Mouse (Mus musculus) embryonic facial prominence, embryonic 14.5 days (tissue): ENCODE measurements around the gene Pak6. TPM values are rescaled to one million over a fixed set of nuclear protein-coding genes. Genes with fewer than 3 reads are reported as not detected.

ENCODE experiments used
- ATAC-seq: fragments of 200-750 bp; cut with Nextera tagmentation; 2 replicates; pipeline ENCODE4 v1.8.0; 2017; ENCODE audit warnings: low read depth, moderate number of reproducible peaks, moderate TSS enrichment
- DNase-seq: peaks from one replicate; pipeline ENCODE4 v3.0.0-alpha.2; 2015; ENCODE audit warnings: low spot score
- H3K27ac ChIP-seq: fragments of 300-500 bp; sonication (generic); replicated peaks from 2 replicates; pipeline ENCODE4 v1.5.1; 2014; ENCODE audit warnings: low read depth, mild to moderate bottlenecking, low read length, moderate library complexity
- H3K27me3 ChIP-seq: fragments of 300-500 bp; sonication (generic); replicated peaks from 2 replicates; pipeline ENCODE4 v1.6.1; 2014; ENCODE audit warnings: low read length; ENCODE audit not compliant: control insufficient read depth, insufficient read depth
- H3K36me3 ChIP-seq: fragments of 300-500 bp; sonication (generic); 2 replicates; pipeline ENCODE4 v1.6.1; 2014; ENCODE audit warnings: low read length, mixed read lengths; ENCODE audit not compliant: control insufficient read depth, insufficient read depth
- H3K4me1 ChIP-seq: fragments of 300-500 bp; sonication (generic); 2 replicates; pipeline ENCODE4 v1.6.1; 2014; ENCODE audit warnings: antibody characterized with exemption, low read length; ENCODE audit not compliant: control insufficient read depth, insufficient read depth
- H3K4me2 ChIP-seq: fragments of 300-500 bp; sonication (generic); 2 replicates; pipeline ENCODE4 v1.6.1; 2014; ENCODE audit warnings: low read depth, mild to moderate bottlenecking, low read length, moderate library complexity, mixed read lengths
- H3K4me3 ChIP-seq: fragments of 300-500 bp; sonication (generic); 2 replicates; pipeline ENCODE4 v1.5.1; 2014; ENCODE audit warnings: low read depth, mild to moderate bottlenecking, low read length
- H3K9ac ChIP-seq: fragments of 300-500 bp; sonication (generic); 2 replicates; pipeline ENCODE4 v1.6.1; 2014; ENCODE audit warnings: low read depth, mild to moderate bottlenecking, low read length, moderate library complexity, mixed read lengths
- H3K9me3 ChIP-seq: fragments of 300-500 bp; sonication (generic); 2 replicates; pipeline ENCODE4 v1.6.1; 2016; ENCODE audit warnings: low read length; ENCODE audit not compliant: control insufficient read depth
- WGBS: fragments of 180-500 bp; shearing (Covaris S2); extraction: QIAGEN DNeasy Blood & Tissue Kit; methylation state at CpG from one replicate; pipeline ENCODE4 v1.1.7; 2014; 5-methylcytosine and 5-hydroxymethylcytosine counted together
- polyA plus RNA-seq: library from polyadenylated mRNA; unstranded; fragments of >200 nt; fragmentation: Nextera tagmentation; extraction: Ambion mirVana; gene quantifications from 2 replicates; pipeline ENCODE4 v1.2.1, GENCODE M21; 2014

Gene Pak6
- polyA plus RNA-seq, 1 experiment from 2014 or later, result 2.0 TPM

DNA sequence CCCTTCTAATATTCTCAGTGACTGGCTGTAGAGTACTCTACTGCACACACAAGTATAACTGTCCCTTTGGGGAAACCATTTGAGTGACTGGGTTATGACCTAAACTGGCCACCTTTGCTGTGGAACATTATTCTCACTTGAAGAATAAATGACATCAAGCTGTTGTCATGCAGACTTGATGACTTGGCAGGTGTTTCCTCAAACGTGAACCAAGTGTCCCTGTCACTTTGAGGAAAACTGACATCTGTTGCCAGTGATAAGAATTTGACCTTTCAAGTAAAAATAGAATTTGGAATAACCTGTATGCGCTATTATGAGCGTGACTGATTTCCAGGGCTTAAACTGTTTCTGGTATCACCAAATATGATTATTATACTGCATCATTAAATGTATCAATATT is 77.2 kb downstream of the Pak6 start:
- no peaks in the 10 kb centered on the region for H3K9me3 ChIP-seq
- H3K4me1 ChIP-seq, result 0 out of 2 replicates have a peak, but pooled peaks cover 6% of the 10 kb centered on the region
- ATAC-seq (no peak), DNase-seq (no peak)
- H3K27me3 ChIP-seq, result peaks cover 14% of the 10 kb centered on the region
- no peak overlapping the region for H3K4me2 ChIP-seq
- H3K9ac ChIP-seq, result no peak overlapping the region
- no peaks in the 10 kb centered on the region for H3K36me3 ChIP-seq
- 56% methylated on average over 3 of the region's 3 CpGs for WGBS
- H3K4me3 ChIP-seq, result no peak overlapping the region
- no peak overlapping the region for H3K27ac ChIP-seq

DNA sequence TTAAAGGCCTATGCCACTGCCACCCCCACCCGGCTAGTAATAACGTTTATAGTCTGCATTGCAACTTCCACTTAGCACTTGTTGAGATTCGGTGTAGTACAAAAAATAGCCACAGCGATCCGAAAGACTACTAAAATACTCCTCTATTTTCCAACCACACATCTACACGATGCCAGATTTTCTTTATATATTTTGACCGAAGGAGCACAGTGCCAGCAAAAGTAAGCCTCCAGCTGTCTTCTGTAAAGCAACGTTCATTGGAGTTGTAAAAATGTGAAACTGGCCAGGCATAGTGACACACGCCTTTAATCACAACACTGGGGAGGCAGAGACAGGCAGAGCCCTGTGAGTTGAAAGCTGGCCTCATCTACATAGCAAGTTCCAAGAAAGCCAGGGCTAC is 78.1 kb downstream of the Pak6 start:
- ATAC-seq, result no peak
- Histone ChIP-seq H3K27me3 (peaks cover 14% of the 10 kb centered on the region), H3K4me2 (no peak overlapping the region), H3K4me1 (0 out of 2 replicates have a peak, but pooled peaks cover 6% of the 10 kb centered on the region), H3K27ac (no peak overlapping the region), H3K4me3 (no peak overlapping the region), H3K36me3 (no peaks in the 10 kb centered on the region), H3K9ac (no peak overlapping the region), H3K9me3 (no peaks in the 10 kb centered on the region)
- 64% methylated on average over 9 of the region's 9 CpGs for WGBS
- no peak for DNase-seq

DNA sequence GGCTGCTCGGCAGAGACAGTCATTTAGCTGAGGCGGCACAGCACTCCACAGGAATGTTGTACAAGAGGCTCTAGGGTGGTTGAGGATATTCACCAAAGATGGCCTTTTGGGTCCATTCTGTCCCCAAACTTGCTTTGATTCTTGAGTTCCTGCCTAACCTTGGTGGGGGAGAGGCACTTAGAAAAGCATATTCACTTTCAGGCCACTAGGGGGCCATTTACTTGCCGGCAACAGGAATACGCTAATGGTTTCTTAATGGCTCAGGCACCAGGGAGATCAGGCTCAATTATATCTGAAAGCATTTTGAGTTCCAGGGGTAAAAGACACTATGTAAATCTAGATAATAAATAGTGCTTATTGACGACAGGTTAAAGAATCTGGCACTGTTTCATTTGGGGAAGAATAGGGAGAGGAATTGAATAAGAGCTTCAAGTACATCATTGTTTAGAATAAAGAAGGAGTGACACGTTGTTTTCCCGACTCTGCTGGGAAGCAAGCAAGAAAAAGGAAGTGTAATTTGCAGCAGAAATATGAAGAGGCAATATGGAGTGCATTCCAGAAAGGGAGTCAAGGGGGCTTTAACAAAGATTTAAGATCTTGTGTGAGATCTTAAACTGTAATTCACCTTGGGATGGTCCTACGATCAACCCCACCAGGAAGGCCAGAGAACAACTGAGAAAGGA is 80.3 kb downstream of the Pak6 start:
- H3K9me3 ChIP-seq, result no peaks in the 10 kb centered on the region
- no peaks in the 10 kb centered on the region for H3K36me3 ChIP-seq
- H3K9ac ChIP-seq, result no peak overlapping the region
- WGBS, result 27% methylated on average over 8 of the region's 8 CpGs
- ATAC-seq (no peak), DNase-seq (peak; percentile 74)
- peaks cover 14% of the 10 kb centered on the region for H3K27me3 ChIP-seq
- H3K4me1 ChIP-seq, result peaks cover 18% of the 10 kb centered on the region
- no peak overlapping the region for H3K4me2 ChIP-seq
- no peak overlapping the region for H3K27ac ChIP-seq
- H3K4me3 ChIP-seq, result no peak overlapping the region

DNA sequence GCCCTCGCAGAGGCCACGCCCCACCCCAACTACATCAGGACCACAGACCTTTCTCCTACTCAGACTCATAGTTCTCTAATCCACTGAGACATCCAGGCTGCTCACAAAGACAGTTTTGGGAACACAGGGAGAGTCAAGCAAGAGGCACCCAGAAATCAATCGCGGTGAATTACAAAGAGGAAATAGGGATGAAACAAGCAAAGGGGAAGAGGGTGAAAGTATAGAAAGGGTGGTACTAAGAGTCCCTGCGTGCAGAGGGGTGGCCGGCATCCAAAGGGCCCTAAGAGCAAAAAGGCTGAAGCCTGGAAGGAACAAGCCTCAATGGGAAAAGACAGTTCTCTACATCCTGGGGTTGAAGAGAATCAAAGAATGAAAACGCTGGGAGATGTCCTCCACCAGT is 81.5 kb downstream of the Pak6 start:
- Histone ChIP-seq H3K9me3 (no peaks in the 10 kb centered on the region), H3K9ac (peak overlapping the region; percentile 83; the same call in 1 of the 2 replicates), H3K27me3 (peaks cover 14% of the 10 kb centered on the region), H3K36me3 (peaks cover 5% of the 10 kb centered on the region; the same call in 1 of the 2 replicates), H3K27ac (no peak overlapping the region), H3K4me1 (peaks cover 25% of the 10 kb centered on the region), H3K4me3 (peak overlapping the region; percentile 81; the same call in 1 of the 2 replicates), H3K4me2 (peak overlapping the region; percentile 99)
- ATAC-seq (no peak), DNase-seq (no peak)
- WGBS, result 10% methylated on average over 7 of the region's 7 CpGs

DNA sequence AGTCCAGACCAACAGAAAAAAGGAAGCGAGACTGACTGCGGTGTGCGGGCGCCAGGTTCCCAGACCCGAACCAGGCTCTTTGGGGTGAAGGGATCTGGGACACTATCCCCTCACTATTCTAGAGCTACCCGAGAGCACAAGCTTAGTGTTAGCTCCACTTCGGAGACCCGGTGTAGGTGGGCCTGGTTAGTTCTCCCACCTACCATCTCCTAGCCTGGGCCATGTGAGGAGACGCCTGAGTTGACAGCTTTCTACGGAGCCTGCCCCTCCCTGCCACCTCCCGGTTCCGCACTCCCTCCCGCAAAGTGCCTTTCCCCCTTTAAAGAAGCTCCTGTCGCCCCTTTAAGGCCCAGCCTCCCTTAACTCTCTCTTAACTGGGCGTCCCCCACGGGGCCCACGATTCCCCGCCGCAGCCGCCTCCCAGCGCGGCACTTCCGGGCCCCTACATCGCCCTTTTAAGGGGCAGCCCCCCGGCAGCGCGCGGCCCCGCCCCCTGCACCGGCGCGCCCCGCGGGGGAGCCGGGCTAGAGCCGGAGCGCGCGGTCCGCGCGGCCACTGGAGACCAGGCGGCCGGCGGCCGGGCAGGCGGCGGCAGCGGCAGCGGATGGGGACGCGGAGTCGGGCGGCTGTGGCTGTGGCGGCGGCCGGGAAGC is 82.3 kb downstream of the Pak6 start, which contains the start of gene Inafm2:
Gene Inafm2, plus strand, starts transcription at position 527 of the 653 bp plus-strand sequence.
- WGBS, result 2% methylated on average over 43 of the region's 57 CpGs
- H3K27ac ChIP-seq, result no peak within 1 kb of the TSS
- peaks cover 5% of the 10 kb centered on the region; the same call in 1 of the 2 replicates for H3K36me3 ChIP-seq
- peaks cover 29% of the 10 kb centered on the region for H3K4me1 ChIP-seq
- H3K4me3 ChIP-seq, result peak within 1 kb of the TSS; percentile 81
- no peaks in the 10 kb centered on the region for H3K9me3 ChIP-seq
- H3K4me2 ChIP-seq, result peak within 1 kb of the TSS; percentile 99
- H3K27me3 ChIP-seq, result peaks cover 12% of the 10 kb centered on the region
- ATAC-seq (peak; percentile 94), DNase-seq (peak; percentile 97)
- H3K9ac ChIP-seq, result peak within 1 kb of the TSS; percentile 83

DNA sequence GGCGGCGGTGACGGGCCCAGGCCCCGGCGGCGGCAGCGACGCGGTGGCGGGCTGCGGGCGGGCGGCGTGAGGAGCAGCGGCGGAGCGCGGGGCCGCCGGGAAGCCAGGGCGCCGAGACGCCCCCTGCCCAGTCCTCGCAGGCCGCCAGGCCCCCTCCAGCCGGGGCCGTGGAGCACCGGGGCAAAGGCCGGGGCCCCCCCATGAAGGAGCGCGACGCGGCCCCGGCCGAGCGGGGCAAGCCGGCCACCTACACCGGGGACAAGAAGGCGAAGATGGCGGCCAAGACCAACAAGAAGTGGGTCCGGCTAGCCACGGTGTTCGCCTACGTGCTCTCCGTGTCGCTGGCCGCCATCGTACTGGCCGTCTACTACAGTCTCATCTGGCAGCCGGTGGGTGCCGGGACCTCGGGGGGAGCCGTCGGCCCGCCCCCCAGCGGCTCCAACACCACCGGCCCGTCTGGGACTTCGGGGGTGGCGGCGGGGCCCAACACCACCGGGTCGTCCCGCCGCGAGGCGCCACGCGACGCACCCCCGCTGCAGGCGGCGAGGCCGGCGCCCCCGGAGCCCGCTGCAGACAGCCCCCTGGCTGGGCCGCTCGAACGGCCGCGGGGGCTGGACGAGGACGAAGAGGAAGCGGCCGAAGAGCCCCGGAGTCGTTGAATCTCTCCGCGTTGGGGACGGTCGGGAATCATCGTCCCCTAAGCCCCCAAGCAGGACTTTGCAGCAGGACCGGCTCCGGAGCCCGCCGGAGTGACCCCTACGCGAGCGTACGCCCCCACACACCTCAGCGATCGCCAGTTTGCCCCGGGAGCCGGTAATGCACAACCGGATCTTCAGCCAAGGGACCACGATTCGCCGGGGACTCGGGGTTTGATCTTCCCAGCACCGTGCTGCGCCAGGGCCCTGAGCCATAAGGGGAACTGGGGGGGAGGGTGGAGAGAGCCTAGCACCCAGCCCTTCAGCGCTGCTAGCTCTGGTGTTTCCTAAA is 83.1 kb downstream of the Pak6 start:
- Histone ChIP-seq H3K27me3 (peaks cover 11% of the 10 kb centered on the region), H3K27ac (no peak overlapping the region), H3K9ac (peak overlapping the region; percentile 83), H3K4me3 (peak overlapping the region; percentile 81), H3K9me3 (no peaks in the 10 kb centered on the region), H3K36me3 (peaks cover 5% of the 10 kb centered on the region; the same call in 1 of the 2 replicates), H3K4me1 (peaks cover 31% of the 10 kb centered on the region), H3K4me2 (peak overlapping the region; percentile 99)
- ATAC-seq (peak; percentile 32), DNase-seq (no peak)
- 0% methylated on average over 41 of the region's 113 CpGs for WGBS

DNA sequence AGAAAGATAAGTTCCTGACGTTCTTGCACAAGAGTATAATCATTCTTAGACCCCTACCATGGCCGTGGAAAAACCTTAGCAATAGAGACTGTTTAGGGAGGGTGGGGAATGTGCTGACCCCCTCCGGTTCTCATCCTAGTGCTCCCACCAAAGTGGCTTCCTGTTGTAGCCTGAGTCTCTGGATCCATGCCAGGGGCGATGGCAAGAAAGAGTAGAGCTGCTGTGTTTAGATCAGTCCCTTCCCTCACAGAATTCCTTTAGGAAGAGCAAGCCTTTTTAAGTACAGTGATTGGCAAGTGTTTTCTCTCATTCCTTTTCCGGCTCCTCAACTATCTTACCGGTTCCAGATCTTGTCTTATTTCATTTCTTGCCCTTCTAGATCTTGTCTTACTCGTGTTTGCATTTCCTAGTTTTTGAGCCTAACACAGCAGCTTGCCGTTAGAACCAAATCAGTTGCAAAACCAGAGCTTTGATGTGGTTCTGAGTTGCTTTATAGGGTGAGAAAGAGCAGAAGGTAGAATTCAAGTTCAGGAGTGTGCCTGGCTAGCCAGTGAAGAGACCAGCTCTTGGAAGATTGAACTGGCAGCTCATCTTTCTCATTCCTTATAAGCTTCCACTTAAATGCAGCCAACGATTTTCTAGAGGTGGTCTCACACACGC is 84.3 kb downstream of the Pak6 start:
- peaks cover 5% of the 10 kb centered on the region; the same call in 1 of the 2 replicates for H3K36me3 ChIP-seq
- H3K27ac ChIP-seq, result no peak overlapping the region
- peak overlapping the region; percentile 81 for H3K4me3 ChIP-seq
- peaks cover 11% of the 10 kb centered on the region for H3K27me3 ChIP-seq
- 19% methylated on average over 10 of the region's 10 CpGs for WGBS
- ATAC-seq, result no peak
- no peak overlapping the region for H3K9ac ChIP-seq
- peaks cover 31% of the 10 kb centered on the region for H3K4me1 ChIP-seq
- H3K9me3 ChIP-seq, result no peaks in the 10 kb centered on the region
- H3K4me2 ChIP-seq, result peak overlapping the region; percentile 99
- DNase-seq, result peak; percentile 62
